Mouse (Mus musculus) olfactory bulb, adult 2 months (tissue): ENCODE results near the gene Cfap43.

ENCODE experiments used
- CTCF ChIP-seq: fragments of 200-500 bp; IDR thresholded peaks from 2 replicates; pipeline ENCODE4 v1.5.1; 2012; ENCODE audit warnings: low read depth, mild to moderate bottlenecking, low read length, moderate library complexity; ENCODE audit not compliant: insufficient read depth
- POLR2A ChIP-seq: fragments of 200-500 bp; IDR thresholded peaks from 2 replicates; pipeline ENCODE4 v1.6.1; 2012; ENCODE audit warnings: mild to moderate bottlenecking, low read depth, low read length, moderate library complexity; ENCODE audit not compliant: insufficient read depth

DNA sequence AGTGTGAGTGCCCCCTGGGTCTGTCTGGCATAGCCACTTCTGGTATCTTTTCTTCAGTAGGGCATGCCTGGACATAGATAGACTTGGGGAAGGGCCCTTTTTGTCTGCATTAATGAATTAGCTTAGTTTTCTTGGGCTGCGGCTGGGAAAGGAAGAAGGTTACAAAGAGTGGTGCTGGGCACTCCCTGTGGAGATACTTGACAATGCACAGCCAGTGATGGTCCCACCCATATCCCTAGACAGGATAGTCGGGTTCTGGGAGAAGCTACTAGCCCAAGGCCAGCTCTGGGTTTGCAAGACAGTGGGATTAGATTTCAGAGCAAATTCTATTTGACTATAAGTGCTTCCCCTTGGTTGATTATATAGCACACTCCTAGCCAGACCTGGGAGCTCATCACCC is 170.1 kb downstream of the Cfap43 start:
- TF ChIP-seq CTCF: no peak
- TF ChIP-seq POLR2A: no peak
